Comparison of ENCODE assay signal across 8 mouse cellular contexts in the genomic region with DNA sequence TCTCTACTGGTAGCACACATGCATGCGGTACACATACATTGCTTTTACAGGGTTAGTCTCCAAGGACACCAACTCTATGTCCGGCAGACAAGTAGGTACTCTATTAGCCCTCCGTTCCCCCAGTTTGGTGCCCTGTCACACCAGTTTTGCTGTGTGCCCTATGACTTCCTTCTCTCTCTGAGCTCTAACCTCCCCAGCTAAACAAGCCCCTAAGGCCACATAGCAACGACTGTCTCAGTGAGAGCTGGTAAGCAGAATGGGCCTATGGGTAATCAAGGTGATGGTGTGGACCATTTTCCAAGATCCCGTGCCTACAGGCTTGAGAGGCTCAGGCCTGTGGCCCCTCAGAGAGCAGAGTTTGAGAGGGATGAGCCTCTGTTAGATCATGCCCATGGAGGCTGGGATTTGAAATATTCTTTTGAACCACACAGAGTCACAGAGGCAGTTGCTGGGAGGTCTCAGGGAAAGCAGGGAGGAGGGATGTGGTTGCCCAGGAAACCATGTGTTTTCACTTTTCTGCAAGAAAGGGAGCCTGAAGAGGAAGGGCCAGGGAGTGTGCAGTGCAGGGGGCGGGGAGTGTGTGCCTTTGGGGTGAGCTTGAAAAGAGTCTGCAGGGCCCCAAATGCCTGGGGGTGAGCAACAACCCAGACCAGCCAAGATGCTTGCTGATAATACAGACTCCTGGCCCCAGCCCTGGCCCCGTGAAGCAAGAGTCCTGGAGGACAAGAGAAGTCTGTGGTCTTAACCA. TPM values are rescaled to one million over a fixed set of nuclear protein-coding genes. Genes with fewer than 3 reads are reported as not detected.
DNase-seq lines count a peak whose midpoint lies in the region; ATAC-seq lines count a peak whose summit lies in the region.
"Had no signal": no experiment of that assay in that cellular context is flagged by ENCODE, and none has a peak within 500 bp of the region (broad histone marks: within the 10 kb centered on the region; RNA-seq: fewer than 3 reads in every experiment).

No protein-coding gene starts in this region.

- peaks cover 2% of the 10 kb centered on the region; the same call in 1 of the 2 replicates for H3K27me3 ChIP-seq in forebrain, embryonic 11.5 days (ENCODE audit: control insufficient read depth, insufficient read depth, low read length)
- peaks cover 6% of the 10 kb centered on the region; the same call in 1 of the 2 replicates for H3K27me3 ChIP-seq in limb, embryonic 15.5 days
- no peaks in the 10 kb centered on the region for H3K27me3 ChIP-seq in kidney, embryonic 15.5 days

- H3K4me3 ChIP-seq in forebrain, embryonic 11.5 days (ENCODE audit: low read depth, low read length): no peak overlapping the region
- no peak overlapping the region for H3K4me3 ChIP-seq in limb, embryonic 15.5 days
- no peak overlapping the region for H3K4me3 ChIP-seq in kidney, embryonic 15.5 days (replicated peaks)
- H3K4me3 ChIP-seq: erythroblast, embryonic 14.5 days had no signal

- ATAC-seq in forebrain, embryonic 11.5 days (replicated peaks; ENCODE audit: low FRiP score): peak; percentile 64
- peak; percentile 63 for ATAC-seq in limb, embryonic 15.5 days (ENCODE audit: insufficient number of reproducible peaks, low FRiP score, low TSS enrichment, low read depth)
- ATAC-seq in kidney, embryonic 15.5 days (replicated peaks; ENCODE audit: low FRiP score): no peak

- peak overlapping the region; percentile 34; the same call in 1 of the 2 replicates for H3K27ac ChIP-seq in forebrain, embryonic 11.5 days (ENCODE audit: low read depth, low read length)
- peak overlapping the region; percentile 79 for H3K27ac ChIP-seq in limb, embryonic 15.5 days
- no peak overlapping the region for H3K27ac ChIP-seq in kidney, embryonic 15.5 days

- H3K36me3 ChIP-seq in forebrain, embryonic 11.5 days (ENCODE audit: control insufficient read depth, insufficient read depth, low read length): no peaks in the 10 kb centered on the region
- H3K36me3 ChIP-seq in limb, embryonic 15.5 days: no peaks in the 10 kb centered on the region
- no peaks in the 10 kb centered on the region for H3K36me3 ChIP-seq in kidney, embryonic 15.5 days

- DNase-seq in right cerebral cortex, postnatal 4 days: peak; percentile 21
- DNase-seq in right cerebral cortex, postnatal 36 days (ENCODE audit: low spot score in 2 of 2): no peak
- peak; percentile 74 for DNase-seq in forebrain, embryonic 11.5 days (ENCODE audit: low spot score)
- peak; percentile 15 for DNase-seq in telencephalon, adult 2 months (ENCODE audit: low read depth, low spot score)
- DNase-seq in adrenal gland, adult 2 months: no peak

- no peak overlapping the region for H3K9ac ChIP-seq in forebrain, embryonic 11.5 days (ENCODE audit: low read length)
- H3K9ac ChIP-seq in limb, embryonic 15.5 days: no peak overlapping the region
- H3K9ac ChIP-seq in kidney, embryonic 15.5 days: no peak overlapping the region

- WGBS in forebrain, embryonic 11.5 days: 52% methylated on average over 7 of the region's 7 CpGs
- WGBS in limb, embryonic 15.5 days: 43% methylated on average over 7 of the region's 7 CpGs
- 63% methylated on average over 7 of the region's 7 CpGs for WGBS in kidney, embryonic 15.5 days

- no peaks in the 10 kb centered on the region for H3K9me3 ChIP-seq in forebrain, embryonic 11.5 days (ENCODE audit: control insufficient read depth, low read length)
- no peaks in the 10 kb centered on the region for H3K9me3 ChIP-seq in limb, embryonic 15.5 days
- H3K9me3 ChIP-seq in kidney, embryonic 15.5 days (replicated peaks): no peaks in the 10 kb centered on the region

- no peak overlapping the region for H3K4me2 ChIP-seq in forebrain, embryonic 11.5 days (ENCODE audit: low read depth, low read length, severe bottlenecking)
- H3K4me2 ChIP-seq in limb, embryonic 15.5 days: no peak overlapping the region
- no peak overlapping the region for H3K4me2 ChIP-seq in kidney, embryonic 15.5 days

- H3K4me1 ChIP-seq in forebrain, embryonic 11.5 days (replicated peaks; ENCODE audit: control insufficient read depth, insufficient read depth, low read length): peaks cover 20% of the 10 kb centered on the region
- H3K4me1 ChIP-seq in limb, embryonic 15.5 days: peaks cover 45% of the 10 kb centered on the region
- H3K4me1 ChIP-seq in kidney, embryonic 15.5 days: peaks cover 38% of the 10 kb centered on the region

RNA-seq across cellular contexts. Expression of gene Smad6, which starts 36.2 kb away (rescaled TPM):
- polyA plus RNA-seq in forebrain, embryonic 11.5 days (2014; fragmentation: Nextera tagmentation; extraction: Ambion mirVana): 6.5 and 7.4 TPM in 2 replicates
- 7.1 and 9.4 TPM in 2 replicates for polyA plus RNA-seq in limb, embryonic 15.5 days (2015; fragmentation: Nextera tagmentation; extraction: Ambion mirVana)
- 10 to 100 TPM in 1 of 2 experiments, 1 to 10 TPM in 1; 6.0 to 12.9 TPM for total RNA-seq in adrenal gland, adult 2 months (2021)
- 43.4 and 52.4 TPM in 2 replicates for polyA plus RNA-seq in adrenal gland, adult 2 months (2012; rRNA removed)
- 10.6 and 12.3 TPM in 2 replicates for polyA plus RNA-seq in kidney, embryonic 15.5 days (2015; fragmentation: Nextera tagmentation; extraction: Ambion mirVana)

RNA-seq across cellular contexts. Expression of gene Lctl, which starts 58.9 kb away (rescaled TPM):
- polyA plus RNA-seq in forebrain, embryonic 11.5 days (2014; fragmentation: Nextera tagmentation; extraction: Ambion mirVana): not detected in 2 replicates
- polyA plus RNA-seq in limb, embryonic 15.5 days (2015; fragmentation: Nextera tagmentation; extraction: Ambion mirVana): 0.13 TPM in 1 of 2 replicates, not detected in the other
- total RNA-seq in adrenal gland, adult 2 months (2021): under 1 TPM; 0.55 to 0.72 TPM
- 6.9 and 10.6 TPM in 2 replicates for polyA plus RNA-seq in adrenal gland, adult 2 months (2012; rRNA removed)
- polyA plus RNA-seq in kidney, embryonic 15.5 days (2015; fragmentation: Nextera tagmentation; extraction: Ambion mirVana): 0.16 and 0.51 TPM in 2 replicates
- polyA plus RNA-seq: erythroblast, embryonic 14.5 days had no signal

Comparison
In these comparisons a context has a peak if more than half of its experiments do, and no peak if none do; other contexts are left out.
1. DNase-seq: peak in right cerebral cortex, postnatal 4 days (single experiment), forebrain, embryonic 11.5 days (single experiment) and telencephalon, adult 2 months (single experiment); none in right cerebral cortex, postnatal 36 days (0 of 2) and adrenal gland, adult 2 months (single experiment).